Mouse (Mus musculus) stomach, embryonic 14.5 days (tissue): ENCODE data around the gene Spata20. TPM values are rescaled to one million over a fixed set of nuclear protein-coding genes. Genes with fewer than 3 reads are reported as not detected.

Experiments used
- ATAC-seq: fragments of 200-750 bp; cut with Nextera tagmentation; 2 replicates; pipeline ENCODE4 v1.8.0; 2017; ENCODE audit warnings: low read depth, moderate TSS enrichment; ENCODE audit not compliant: insufficient number of reproducible peaks, insufficient read depth, low FRiP score
- H3K27ac ChIP-seq: fragments of 300-500 bp; sonication (generic); 2 replicates; pipeline ENCODE4 v1.5.1; 2014; ENCODE audit warnings: mild to moderate bottlenecking, low read length, moderate library complexity, mixed read lengths
- H3K27me3 ChIP-seq: fragments of 300-500 bp; sonication (generic); 2 replicates; pipeline ENCODE4 v1.6.1; 2014; ENCODE audit warnings: low read length, control low read depth, mixed read lengths; ENCODE audit not compliant: control insufficient read depth, insufficient read depth
- H3K36me3 ChIP-seq: fragments of 300-500 bp; sonication (generic); 2 replicates; pipeline ENCODE4 v1.6.1; 2014; ENCODE audit warnings: mild to moderate bottlenecking, control low read depth, low read length, moderate library complexity, mixed read lengths; ENCODE audit not compliant: control insufficient read depth, insufficient read depth
- H3K4me1 ChIP-seq: fragments of 300-500 bp; sonication (generic); 2 replicates; pipeline ENCODE4 v1.6.1; 2014; ENCODE audit warnings: low read length, control low read depth, mixed read lengths; ENCODE audit not compliant: control insufficient read depth, insufficient read depth
- H3K4me2 ChIP-seq: fragments of 300-500 bp; sonication (generic); replicated peaks from 2 replicates; pipeline ENCODE4 v1.6.1; 2014; ENCODE audit warnings: low read depth, low read length, control low read depth
- H3K4me3 ChIP-seq: fragments of 300-500 bp; sonication (generic); 2 replicates; pipeline ENCODE4 v1.5.1; 2014; ENCODE audit warnings: low read depth, low read length, control low read depth
- H3K9ac ChIP-seq: fragments of 300-500 bp; sonication (generic); replicated peaks from 2 replicates; pipeline ENCODE4 v1.6.1; 2014; ENCODE audit warnings: low read depth, mild to moderate bottlenecking, control low read depth, low read length, moderate library complexity, mixed read lengths
- H3K9me3 ChIP-seq: fragments of 300-500 bp; sonication (generic); 2 replicates; pipeline ENCODE4 v1.6.1; 2016; ENCODE audit warnings: low read depth, low read length, control low read depth; ENCODE audit not compliant: control insufficient read depth
- WGBS: fragments of 180-500 bp; shearing (Covaris S2); extraction: QIAGEN DNeasy Blood & Tissue Kit; methylation state at CpG from one replicate; pipeline ENCODE4 v1.1.7; 2014; 5-methylcytosine and 5-hydroxymethylcytosine counted together
- polyA plus RNA-seq: library from polyadenylated mRNA; unstranded; fragments of >200 nt; fragmentation: Nextera tagmentation; extraction: Ambion mirVana; gene quantifications from 2 replicates; pipeline ENCODE4 v1.2.1, GENCODE M21; 2014

Gene Spata20
- polyA plus RNA-seq, 1 experiment from 2014 or later = 0.48 TPM

DNA sequence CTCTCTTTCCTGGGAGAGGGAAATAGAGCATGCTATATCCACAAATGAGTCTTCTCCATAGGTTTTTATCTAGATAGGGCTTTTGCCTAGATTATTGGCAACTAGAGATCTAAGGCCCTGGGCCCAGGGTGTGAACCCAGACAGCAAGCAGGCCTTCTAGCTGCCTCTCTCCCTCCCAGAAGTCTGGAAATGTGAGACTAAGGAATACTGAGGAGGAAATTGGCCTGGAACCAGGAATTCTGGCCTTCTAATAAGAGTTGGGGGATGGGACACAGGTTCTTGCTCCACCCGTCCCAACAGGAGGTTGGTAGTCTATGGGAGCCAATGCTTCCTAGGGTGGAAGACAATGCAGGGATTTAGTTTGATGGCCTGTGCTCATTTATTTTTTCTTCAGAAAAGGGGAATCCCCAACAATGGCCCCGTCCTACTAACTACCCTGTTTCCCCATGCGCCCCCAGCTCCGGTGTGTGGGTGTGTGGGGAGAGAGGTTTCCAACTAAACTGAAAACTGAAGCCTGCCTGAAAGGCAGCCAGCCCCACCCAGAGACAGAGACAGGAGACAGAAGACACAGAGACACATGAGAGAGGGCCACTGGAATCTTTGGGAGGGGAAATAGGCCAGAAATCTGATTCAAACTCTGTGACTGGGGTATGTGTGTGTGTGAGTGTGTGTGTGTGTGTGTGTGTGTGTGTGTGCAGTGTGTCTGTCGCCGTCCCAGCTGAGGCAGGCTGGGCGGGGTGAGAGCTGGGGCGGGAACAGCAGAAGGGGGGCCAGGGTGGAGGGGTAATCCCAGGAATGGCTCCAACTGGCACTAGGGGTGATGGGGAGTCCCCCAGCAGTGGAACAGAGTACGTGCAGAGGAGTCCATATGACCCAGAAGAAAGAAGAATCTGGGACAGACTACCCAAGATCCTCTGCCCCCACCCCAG is 16.6 kb downstream of the Spata20 start:
- 30% methylated on average over 9 of the region's 9 CpGs for WGBS
- no peak overlapping the region for H3K4me3 ChIP-seq
- no peak for ATAC-seq
- peaks cover 39% of the 10 kb centered on the region for H3K4me1 ChIP-seq
- H3K36me3 ChIP-seq = no peaks in the 10 kb centered on the region
- H3K4me2 ChIP-seq = 0 out of 2 replicates have a peak overlapping the region, but pooled peaks have one; percentile 14
- no peaks in the 10 kb centered on the region for H3K27me3 ChIP-seq
- H3K9me3 ChIP-seq = no peaks in the 10 kb centered on the region
- H3K27ac ChIP-seq = peak overlapping the region; percentile 68; the same call in 1 of the 2 replicates
- H3K9ac ChIP-seq = no peak overlapping the region

DNA sequence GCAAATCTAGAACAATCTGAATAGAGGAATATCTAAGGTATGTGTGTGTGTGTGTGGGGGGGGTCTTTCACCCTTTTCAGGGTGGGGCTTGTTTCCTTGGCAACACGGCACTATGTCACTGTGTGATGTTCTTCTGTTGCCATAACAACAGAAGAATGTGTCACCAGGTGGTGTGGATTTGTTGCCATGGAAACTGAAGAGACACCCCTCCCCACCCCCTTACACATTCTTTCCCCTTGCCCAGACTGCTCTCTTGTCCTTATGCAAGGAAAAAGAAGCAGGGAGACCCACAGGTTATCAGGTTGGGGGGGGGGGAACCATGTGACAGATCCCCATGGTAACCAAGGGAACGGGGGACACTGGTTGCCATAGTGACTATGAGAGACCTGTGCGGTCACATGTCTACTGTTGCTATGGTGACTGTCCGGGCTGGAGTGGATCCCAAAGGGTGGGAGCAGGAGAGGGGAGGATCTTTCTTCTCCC is 17.4 kb downstream of the Spata20 start:
- Histone ChIP-seq H3K9ac (no peak overlapping the region), H3K27me3 (no peaks in the 10 kb centered on the region), H3K4me1 (peaks cover 39% of the 10 kb centered on the region), H3K4me2 (0 out of 2 replicates have a peak overlapping the region, but pooled peaks have one; percentile 14), H3K36me3 (no peaks in the 10 kb centered on the region), H3K9me3 (no peaks in the 10 kb centered on the region), H3K27ac (no peak overlapping the region; the same call in 1 of the 2 replicates), H3K4me3 (no peak overlapping the region)
- WGBS = 26% methylated on average over 4 of the region's 4 CpGs
- no peak; the same call in 1 of the 2 replicates for ATAC-seq

DNA sequence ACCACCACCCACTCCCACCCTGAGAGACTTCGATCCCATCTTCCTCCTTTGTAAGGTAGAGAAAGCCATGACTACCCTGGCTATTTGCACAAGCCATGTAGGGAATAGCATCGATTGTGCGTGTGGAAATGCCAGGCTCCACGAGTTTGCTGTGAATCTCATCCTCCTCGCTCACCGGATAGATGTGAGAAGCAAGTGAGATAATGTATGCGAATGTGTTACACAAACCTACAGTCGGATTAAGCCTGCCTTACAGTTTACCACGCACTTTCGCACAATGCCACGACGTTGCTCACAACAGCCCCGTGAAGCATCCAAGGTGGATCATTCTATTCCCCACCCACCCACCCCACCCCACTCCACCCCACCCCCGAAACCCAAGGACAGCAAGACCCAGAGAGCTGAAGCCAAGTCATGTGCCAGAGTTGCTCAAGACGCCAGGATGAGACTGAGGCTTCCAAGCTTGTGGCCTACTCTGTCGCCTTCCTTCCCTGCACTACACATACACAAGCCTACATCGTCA is 19.6 kb downstream of the Spata20 start:
- WGBS = 87% methylated on average over 17 of the region's 17 CpGs
- Histone ChIP-seq H3K4me2 (no peak overlapping the region), H3K4me3 (no peak overlapping the region), H3K27ac (no peak overlapping the region), H3K9me3 (no peaks in the 10 kb centered on the region), H3K36me3 (no peaks in the 10 kb centered on the region), H3K4me1 (peaks cover 36% of the 10 kb centered on the region), H3K27me3 (no peaks in the 10 kb centered on the region), H3K9ac (no peak overlapping the region)
- ATAC-seq = no peak

DNA sequence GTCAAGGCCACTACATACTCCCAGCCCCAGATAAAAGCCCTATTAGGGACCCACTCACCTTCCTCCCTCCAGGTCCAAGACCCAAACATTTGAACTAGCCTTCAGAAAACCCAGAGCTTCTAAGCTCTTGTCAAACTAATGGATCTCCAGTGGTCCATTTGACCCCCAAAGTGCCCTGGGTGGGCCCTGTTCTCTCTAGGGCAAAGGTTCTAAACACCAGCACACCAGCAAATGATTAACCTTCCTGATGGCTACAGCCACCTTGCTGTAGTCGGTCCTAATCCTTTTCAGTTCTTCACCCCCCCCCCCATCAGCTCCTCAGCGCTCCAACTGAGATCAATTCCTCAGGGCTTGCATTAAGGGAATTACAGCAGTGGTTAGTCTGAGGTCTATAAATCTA is 21.8 kb downstream of the Spata20 start:
- H3K4me3 ChIP-seq = no peak overlapping the region
- H3K9me3 ChIP-seq = no peaks in the 10 kb centered on the region
- H3K4me2 ChIP-seq = no peak overlapping the region
- no peak overlapping the region for H3K27ac ChIP-seq
- ATAC-seq = no peak
- H3K4me1 ChIP-seq = peaks cover 24% of the 10 kb centered on the region
- no peak overlapping the region for H3K9ac ChIP-seq
- H3K36me3 ChIP-seq = peaks cover 3% of the 10 kb centered on the region; the same call in 1 of the 2 replicates
- 14% methylated on average over 2 of the region's 2 CpGs for WGBS
- H3K27me3 ChIP-seq = no peaks in the 10 kb centered on the region

DNA sequence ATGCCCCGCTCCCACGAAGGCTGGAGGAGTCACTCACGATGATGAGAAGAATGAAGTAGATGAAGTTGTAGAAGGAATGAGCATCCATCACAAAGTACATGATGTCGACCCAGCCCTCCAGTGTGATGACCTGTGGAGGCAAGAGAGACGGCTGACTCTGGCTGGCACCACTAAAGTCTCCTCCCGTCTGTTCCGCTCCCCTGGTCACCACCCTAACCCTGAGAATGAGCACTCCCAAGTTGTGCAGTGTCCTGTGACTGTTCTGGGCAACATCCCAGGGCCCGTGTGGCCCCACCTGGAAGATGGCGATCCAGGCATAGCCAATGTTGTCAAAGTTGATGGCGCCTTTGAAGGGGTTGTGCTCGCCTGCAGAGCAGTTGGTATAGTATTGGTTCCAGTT is 24.1 kb downstream of the Spata20 start:
- peaks cover 7% of the 10 kb centered on the region; the same call in 1 of the 2 replicates for H3K36me3 ChIP-seq
- WGBS = 88% methylated on average over 11 of the region's 11 CpGs
- no peak for ATAC-seq
- 0 out of 2 replicates have a peak, but pooled peaks cover 4% of the 10 kb centered on the region for H3K4me1 ChIP-seq
- H3K27ac ChIP-seq = no peak overlapping the region
- no peaks in the 10 kb centered on the region for H3K9me3 ChIP-seq
- H3K4me2 ChIP-seq = no peak overlapping the region
- no peak overlapping the region for H3K4me3 ChIP-seq
- no peaks in the 10 kb centered on the region for H3K27me3 ChIP-seq
- H3K9ac ChIP-seq = no peak overlapping the region

DNA sequence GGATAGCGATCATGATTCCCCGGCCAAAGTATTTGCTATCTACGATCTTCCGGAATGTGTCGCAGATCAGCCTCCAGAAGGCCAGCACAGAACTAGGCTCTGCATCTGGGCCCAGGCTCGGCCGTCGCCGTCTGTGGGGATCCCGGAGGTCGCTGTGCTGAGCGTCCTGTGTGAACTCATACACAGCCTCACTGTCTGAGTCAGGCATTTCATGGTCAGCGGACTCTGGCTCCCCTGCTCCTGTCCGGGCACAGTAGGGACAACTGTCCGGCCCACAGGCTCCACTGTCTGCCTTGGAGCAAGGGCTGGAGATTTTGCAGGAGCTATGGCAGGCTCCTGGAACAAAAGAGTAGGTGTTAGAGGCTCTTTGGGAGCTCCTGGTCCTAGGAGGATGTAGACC is 29.0 kb downstream of the Spata20 start:
- no peaks in the 10 kb centered on the region for H3K27me3 ChIP-seq
- H3K36me3 ChIP-seq = peaks cover 10% of the 10 kb centered on the region; the same call in 1 of the 2 replicates
- no peaks in the 10 kb centered on the region for H3K4me1 ChIP-seq
- WGBS = 80% methylated on average over 15 of the region's 15 CpGs
- H3K4me2 ChIP-seq = no peak overlapping the region
- H3K27ac ChIP-seq = no peak overlapping the region
- no peak overlapping the region for H3K4me3 ChIP-seq
- H3K9ac ChIP-seq = no peak overlapping the region
- H3K9me3 ChIP-seq = no peaks in the 10 kb centered on the region
- no peak for ATAC-seq

DNA sequence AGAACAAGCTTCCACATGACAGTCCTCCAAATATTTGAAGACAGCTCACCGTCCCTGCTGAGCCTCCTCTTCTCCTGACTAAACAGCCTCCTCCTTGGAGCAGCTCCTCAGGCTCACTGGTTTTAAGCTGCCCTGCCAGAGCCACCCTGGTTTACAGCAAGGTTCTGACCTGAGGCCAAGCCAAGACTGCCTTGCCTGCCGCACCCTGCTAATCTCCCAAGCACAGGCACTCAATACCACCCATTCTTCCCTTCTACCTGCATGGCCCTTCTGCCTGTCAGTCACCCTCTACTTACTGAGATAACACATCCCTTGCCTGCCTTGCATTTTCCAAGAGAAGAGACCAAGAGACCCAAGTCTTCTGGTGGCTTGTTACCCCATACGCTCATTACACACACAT is 29.6 kb downstream of the Spata20 start:
- no peaks in the 10 kb centered on the region for H3K9me3 ChIP-seq
- peaks cover 10% of the 10 kb centered on the region; the same call in 1 of the 2 replicates for H3K36me3 ChIP-seq
- no peaks in the 10 kb centered on the region for H3K27me3 ChIP-seq
- 56% methylated on average over 3 of the region's 3 CpGs for WGBS
- H3K9ac ChIP-seq = no peak overlapping the region
- no peak overlapping the region for H3K4me2 ChIP-seq
- no peak overlapping the region for H3K4me3 ChIP-seq
- H3K4me1 ChIP-seq = no peaks in the 10 kb centered on the region
- ATAC-seq = no peak
- no peak overlapping the region for H3K27ac ChIP-seq

DNA sequence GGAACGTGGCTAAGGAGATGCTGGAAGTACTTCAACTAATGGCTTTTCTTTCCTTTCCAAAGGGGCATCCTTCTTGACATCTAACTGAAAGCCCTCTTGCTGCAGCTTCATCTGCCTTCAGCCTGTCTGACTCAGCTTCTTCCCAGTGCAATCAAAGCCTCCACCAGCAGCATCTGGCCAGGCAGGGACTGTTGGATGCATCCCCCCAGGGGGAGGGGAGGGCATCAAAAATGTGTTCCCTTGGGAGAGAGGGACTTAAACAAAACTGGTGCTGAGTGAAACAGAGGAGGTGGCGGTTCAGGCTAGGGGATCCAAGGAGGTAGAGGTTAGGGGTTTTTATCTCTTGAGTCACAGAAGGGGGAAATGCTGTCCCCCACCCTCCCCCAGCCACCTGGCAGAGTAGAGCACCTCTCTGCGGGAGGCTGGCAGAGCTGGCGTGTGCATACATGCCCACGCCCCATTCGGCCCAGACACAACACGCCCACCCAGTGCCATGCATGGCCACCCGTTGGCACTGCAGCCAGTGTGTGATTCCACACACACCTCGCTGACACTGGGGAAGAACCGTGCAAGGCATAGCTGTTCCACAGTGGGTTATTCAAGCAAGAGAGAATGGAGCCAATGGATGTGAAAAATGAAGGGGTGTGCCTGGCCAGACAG is 30.7 kb downstream of the Spata20 start:
- H3K9ac ChIP-seq = no peak overlapping the region
- peaks cover 10% of the 10 kb centered on the region; the same call in 1 of the 2 replicates for H3K36me3 ChIP-seq
- ATAC-seq = no peak
- H3K4me1 ChIP-seq = no peaks in the 10 kb centered on the region
- no peaks in the 10 kb centered on the region for H3K27me3 ChIP-seq
- no peak overlapping the region for H3K4me3 ChIP-seq
- 82% methylated on average over 10 of the region's 10 CpGs for WGBS
- no peaks in the 10 kb centered on the region for H3K9me3 ChIP-seq
- no peak overlapping the region for H3K27ac ChIP-seq
- no peak overlapping the region for H3K4me2 ChIP-seq
